Mouse (Mus musculus) G1E (cell line): ENCODE results near the gene Clk2.

ENCODE experiments used
- CTCF ChIP-seq: IDR thresholded peaks from 2 replicates; pipeline ENCODE4 v1.5.1; 2012; ENCODE audit warnings: low read depth, low read length, inconsistent platforms, mixed read lengths
- GATA1 ChIP-seq: IDR thresholded peaks from 2 replicates; pipeline ENCODE4 v1.6.1; 2012; ENCODE audit warnings: borderline replicate concordance, low read length, inconsistent platforms, mixed read lengths
- GATA2 ChIP-seq: IDR thresholded peaks from 2 replicates; pipeline ENCODE4 v1.6.1; 2012; ENCODE audit warnings: low read depth, low read length, inconsistent platforms, borderline replicate concordance
- POLR2AphosphoS5 ChIP-seq: IDR thresholded peaks from 2 replicates; pipeline ENCODE4 v1.6.1; 2012; ENCODE audit warnings: low read depth, low read length, inconsistent platforms; ENCODE audit not compliant: insufficient replicate concordance
- TAL1 ChIP-seq: conservative IDR thresholded peaks from 2 replicates; pipeline ENCODE4 v1.6.1; 2012; ENCODE audit warnings: low read depth, low read length, inconsistent platforms, mixed read lengths

- TF ChIP-seq CTCF = no peak
- TF ChIP-seq GATA2 = no peak
- no peak for TF ChIP-seq GATA1
- no peak for TF ChIP-seq TAL1
- no peak for TF ChIP-seq POLR2AphosphoS5
Measured at GRCm38 (mm10) chr3:89187690-89188477, 23.3 kb downstream of the Clk2 start.
